Mouse (Mus musculus) urinary bladder, adult 2 months (tissue): Measurements from ENCODE around the gene Pdx1. TPM values are rescaled to one million over a fixed set of nuclear protein-coding genes. Genes with fewer than 3 reads are reported as not detected.

Source experiments
- DNase-seq: peaks from one replicate; pipeline ENCODE4 v3.0.0; 2022; ENCODE audit warnings: low spot score
- polyA plus RNA-seq: library from polyadenylated mRNA; depleted of rRNA; stranded (reverse); fragments of >200 nt; gene quantifications from 2 replicates; pipeline ENCODE4 v1.2.3, GENCODE M21; 2012; rRNA removed

The Pdx1 gene
- polyA plus RNA-seq, 1 experiment = not detected

DNA sequence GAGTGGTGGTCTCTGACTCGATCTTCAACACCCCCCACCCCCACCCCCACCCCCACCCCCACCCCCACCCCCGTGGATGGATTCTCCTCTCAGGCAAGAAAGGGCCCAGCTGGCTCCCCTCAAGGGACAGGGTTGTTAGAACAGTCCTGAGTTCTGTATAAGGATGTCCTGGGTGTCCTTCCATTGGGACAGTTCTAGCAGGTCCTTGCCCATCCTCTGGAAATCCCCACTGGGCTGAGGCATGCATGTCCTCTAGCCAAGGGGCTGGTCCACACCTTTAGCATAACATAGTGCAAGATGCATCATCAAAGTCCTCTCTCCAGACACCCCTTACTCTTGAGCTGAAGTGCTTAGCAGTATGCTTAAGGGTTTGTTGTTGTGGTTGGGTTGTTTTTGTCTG, 40.0 kb downstream of the Pdx1 start:
- no peak for DNase-seq

- DNase-seq = no peak
Observed at GRCm38 (mm10) chr5:147312830-147313685, 43.3 kb downstream of the Pdx1 start.

GRCm38 (mm10) chr5:147314646-147315431, 45.1 kb downstream of the Pdx1 start:
- no peak for DNase-seq

DNA sequence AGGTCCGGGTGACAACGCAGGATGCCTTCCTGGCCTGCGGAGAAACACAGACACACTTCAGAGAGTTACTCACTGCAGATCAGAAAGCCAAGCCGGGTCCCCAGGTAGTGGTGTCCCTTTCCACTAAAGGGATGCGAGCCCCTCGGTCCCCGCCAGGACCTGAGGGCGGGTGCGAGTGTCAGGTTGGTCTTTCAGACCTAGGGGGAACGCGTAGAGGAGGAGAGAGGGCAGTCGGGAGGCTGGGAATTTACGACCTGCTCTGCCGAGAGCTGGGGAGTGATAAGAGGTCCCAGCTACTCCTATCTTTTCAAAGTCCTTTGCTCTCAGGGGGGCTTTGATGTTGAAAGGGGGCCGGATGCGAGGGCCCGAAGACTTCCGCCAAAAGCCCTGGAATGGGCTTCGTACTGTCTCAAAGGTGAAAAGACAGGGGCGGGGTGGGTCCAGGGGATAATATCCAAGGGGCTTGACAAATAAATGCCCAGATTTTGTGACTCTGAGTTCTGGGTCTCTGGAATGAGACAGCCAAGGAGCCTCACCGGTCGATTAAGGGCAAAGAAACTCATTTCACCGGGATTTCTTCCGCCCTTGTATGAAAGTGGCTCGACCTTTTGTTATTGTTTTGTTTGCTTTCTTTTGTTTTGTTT, 45.8 kb downstream of the Pdx1 start:
- no peak for DNase-seq

GRCm38 (mm10) chr5:147317321-147317720, 47.6 kb downstream of the Pdx1 start:
- no peak for DNase-seq

DNA sequence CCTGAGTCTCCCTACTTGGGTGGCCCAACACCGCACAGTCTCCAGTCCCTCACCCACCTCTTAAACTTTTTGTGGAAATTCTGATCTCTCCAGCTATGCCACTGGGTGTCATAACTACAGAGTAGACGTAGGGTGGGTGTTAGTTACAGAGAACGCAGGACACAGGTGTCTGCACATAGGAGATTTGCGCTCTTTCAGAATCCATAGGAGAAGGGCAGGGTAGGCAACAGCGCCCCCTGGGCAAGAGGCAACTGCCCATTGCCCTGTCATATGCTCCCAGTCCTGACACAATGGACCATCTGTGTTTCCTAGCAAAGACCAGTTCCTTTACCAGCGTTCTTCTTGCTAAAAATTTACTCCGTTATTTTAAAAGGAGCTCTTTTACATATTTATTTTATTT, 48.2 kb downstream of the Pdx1 start:
- DNase-seq = no peak

DNA sequence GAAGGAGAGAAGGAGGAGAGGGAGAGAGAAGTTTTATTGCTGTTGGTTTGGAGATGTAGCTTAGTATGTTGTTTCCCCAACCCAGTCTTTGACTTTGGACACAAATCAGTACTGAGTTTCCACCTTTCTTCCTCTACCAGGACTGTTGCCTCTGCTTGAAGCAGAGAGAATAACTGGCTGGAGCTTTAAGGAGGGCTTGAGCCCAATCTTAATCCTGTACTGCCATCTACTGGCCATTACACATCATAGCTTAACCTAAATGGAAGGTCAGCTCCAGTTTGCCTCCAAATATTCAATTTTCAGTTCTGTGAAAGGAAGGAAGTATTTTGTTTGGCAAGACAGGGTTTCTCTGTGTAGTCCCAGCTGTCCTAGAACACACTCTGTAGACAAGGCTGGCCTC, 49.9 kb downstream of the Pdx1 start:
- DNase-seq = no peak

DNA sequence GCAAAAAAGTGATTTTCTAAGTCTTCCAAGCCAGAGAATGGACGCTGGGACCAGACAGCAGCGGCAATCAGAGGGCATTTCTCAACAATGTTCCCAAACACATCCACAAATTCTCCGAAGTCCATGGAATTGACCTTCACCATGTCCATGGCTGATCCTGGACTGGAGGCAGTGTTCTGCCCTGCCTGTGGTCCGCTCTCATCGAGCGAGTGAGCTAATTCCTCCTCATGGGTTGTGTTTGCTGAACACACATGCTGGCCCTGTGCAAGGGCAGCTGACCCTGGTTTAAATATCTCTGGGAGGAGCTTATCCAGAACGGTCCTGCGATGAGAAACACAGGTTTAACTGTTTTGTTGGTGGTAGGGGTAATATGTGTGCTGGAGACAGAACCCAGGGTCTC, 52.4 kb downstream of the Pdx1 start, which contains the start of gene Urad:
Urad (minus strand) TSS at position 258 of the 400 bp plus-strand sequence.
- no peak for DNase-seq

- peak; percentile 55 for DNase-seq
Observed at GRCm38 (mm10) chr5:147323237-147323917, 53.6 kb downstream of the Pdx1 start.

Other genes with a start within 250 kb of the Pdx1 start
- gene Lnx2, start 193.4 kb upstream of the Pdx1 start, polyA plus RNA-seq = 9.6 and 13.6 TPM in 2 replicates
- 116 and 126 TPM in 2 replicates for gene Polr1d, start 192.9 kb upstream of the Pdx1 start, polyA plus RNA-seq
- not detected in 2 replicates for gene Gsx1, start 81.3 kb upstream of the Pdx1 start, polyA plus RNA-seq
- not detected in 2 replicates for gene Cdx2, start 37.3 kb downstream of the Pdx1 start, polyA plus RNA-seq
- gene Urad, start 52.5 kb downstream of the Pdx1 start, polyA plus RNA-seq = not detected in 2 replicates
- gene Flt3, start 130.5 kb downstream of the Pdx1 start, polyA plus RNA-seq = 1.1 and 1.7 TPM in 2 replicates
- gene Pan3, start 160.2 kb downstream of the Pdx1 start, polyA plus RNA-seq = 51.1 and 60.4 TPM in 2 replicates